ENCODE assay signal across 12 mouse cellular contexts in genomic region chr3:19447733-19448132, GRCm38 (mm10).
DNase-seq lines count a peak whose midpoint lies in the region; ATAC-seq and TF ChIP-seq lines count a peak whose summit lies in the region.
"Had no signal": no experiment of that assay in that cellular context is flagged by ENCODE, and none has a peak within 500 bp of the region (broad histone marks: within the 10 kb centered on the region; RNA-seq: fewer than 3 reads in every experiment).

No protein-coding gene starts in this region.

- no peak overlapping the region for H3K9ac ChIP-seq in liver, embryonic 13.5 days

- TF ChIP-seq POLR2A in myocyte (IDR thresholded peaks at IDR 0.05; ENCODE audit: insufficient read length, low read depth), result no peak

- DNase-seq in kidney, adult 9 months, result peak; percentile 34
- DNase-seq in kidney, postnatal 10 days, result no peak
- DNase-seq in adrenal gland, postnatal 25 days, result peak; percentile 32
- DNase-seq in liver, embryonic 13.5 days, result no peak
- no peak for DNase-seq in layer of hippocampus, postnatal 25 days (ENCODE audit: extremely low spot score in 1 of 2, low spot score in 1 of 2)
- DNase-seq in left cerebral cortex, adult 2 months (ENCODE audit: extremely low spot score in 1 of 2, low spot score in 2 of 2), result no peak
- DNase-seq in right cerebral cortex, postnatal 25 days, result no peak
- DNase-seq: heart, postnatal 10 days; kidney, adult 18-20 months; thymus, postnatal 25 days had no signal

- intact Hi-C loops in left cerebral cortex, adult 2 months (cut with DNase I), result no loop called here

- H3K27ac ChIP-seq in liver, embryonic 13.5 days, result no peak overlapping the region
- H3K27ac ChIP-seq in left cerebral cortex, adult 2 months, result no peak overlapping the region

- no peaks in the 10 kb centered on the region for H3K36me3 ChIP-seq in liver, embryonic 13.5 days
- H3K36me3 ChIP-seq in myocyte (ENCODE audit: control insufficient read depth, insufficient read depth), result no peaks in the 10 kb centered on the region

- no peak overlapping the region for H3ac ChIP-seq in myocyte (ENCODE audit: control insufficient read depth, insufficient read length)

- no peaks in the 10 kb centered on the region for H3K79me2 ChIP-seq in myocyte (ENCODE audit: control insufficient read depth, insufficient read depth)

- H3K27me3 ChIP-seq in liver, embryonic 13.5 days, result no peaks in the 10 kb centered on the region
- no peaks in the 10 kb centered on the region for H3K27me3 ChIP-seq in myocyte (ENCODE audit: control insufficient read depth, insufficient read depth, insufficient read length)
- H3K27me3 ChIP-seq: megakaryocyte, embryonic 14.5 days had no signal

- H3K4me3 ChIP-seq in liver, embryonic 13.5 days (replicated peaks), result no peak overlapping the region
- H3K4me3 ChIP-seq in myocyte, result no peak overlapping the region
- H3K4me3 ChIP-seq in left cerebral cortex, adult 2 months, result no peak overlapping the region
- H3K4me3 ChIP-seq: megakaryocyte, embryonic 14.5 days had no signal

- no peaks in the 10 kb centered on the region for H3K9me3 ChIP-seq in liver, embryonic 13.5 days (replicated peaks)
- H3K9me3 ChIP-seq: megakaryocyte, embryonic 14.5 days had no signal

- no peak for TF ChIP-seq CTCF in left cerebral cortex, adult 2 months (IDR thresholded peaks at IDR 0.05)

- 0 out of 2 replicates have a peak, but pooled peaks have one; percentile 57 for ATAC-seq in liver, embryonic 13.5 days (ENCODE audit: low read depth)

- H3K4me1 ChIP-seq in liver, embryonic 13.5 days (replicated peaks), result no peaks in the 10 kb centered on the region

- WGBS in liver, embryonic 13.5 days (ENCODE audit: insufficient replicate concordance), result 37% methylated on average over 1 of the region's 1 CpGs

- no peak overlapping the region for H3K4me2 ChIP-seq in liver, embryonic 13.5 days
- H3K4me2 ChIP-seq in myocyte (ENCODE audit: low read depth), result no peak overlapping the region

TF ChIP-seq in myocyte, 11 proteins besides CTCF, POLR2A, EP300 and RAD21:
- TF ChIP-seq SRF (IDR thresholded peaks at IDR 0.05; ENCODE audit: control insufficient read depth, insufficient read length, low read depth) (no peak), CEBPB (IDR thresholded peaks at IDR 0.05; ENCODE audit: insufficient read depth, poor library complexity, severe bottlenecking) (peak; percentile 92)

Comparison
In these comparisons a context has a peak if more than half of its experiments do, and no peak if none do; other contexts are left out.
1. DNase-seq: peak in kidney, adult 9 months (single experiment) and adrenal gland, postnatal 25 days (single experiment); none in kidney, postnatal 10 days (single experiment), liver, embryonic 13.5 days (single experiment), layer of hippocampus, postnatal 25 days (0 of 2), left cerebral cortex, adult 2 months (0 of 2) and right cerebral cortex, postnatal 25 days (single experiment).